Mouse (Mus musculus): ENCODE results near the gene Muc4. TPM values are rescaled to one million over a fixed set of nuclear protein-coding genes. Genes with fewer than 3 reads are reported as not detected.

Muc4 gene
- total RNA-seq, 2 experiments from 2014 or later = not detected

DNA sequence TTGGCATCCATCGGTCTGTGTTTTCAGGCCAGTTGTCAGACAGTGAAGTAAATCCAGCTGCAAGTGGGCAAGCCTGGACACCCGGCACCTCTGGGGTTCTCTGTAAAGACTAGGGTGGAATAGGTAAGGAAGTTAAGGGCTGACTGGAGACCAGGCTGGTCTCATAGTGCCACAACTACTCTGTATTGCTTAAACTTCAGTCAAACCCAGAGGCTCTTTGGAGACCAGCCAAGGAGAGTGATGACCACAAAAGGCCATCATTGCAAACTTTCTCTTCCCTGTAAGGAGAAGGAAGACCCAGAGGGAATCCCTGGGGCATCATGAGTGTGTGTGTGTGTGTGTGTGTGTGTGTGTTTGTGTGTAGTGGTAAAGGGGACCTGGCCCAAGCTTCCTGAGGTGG, 11.4 kb upstream of the Muc4 start:
- 0 out of 2 replicates have a peak, but pooled peaks have one; percentile 29 for ATAC-seq (replicated peaks; ENCODE audit: poor library complexity)

DNA sequence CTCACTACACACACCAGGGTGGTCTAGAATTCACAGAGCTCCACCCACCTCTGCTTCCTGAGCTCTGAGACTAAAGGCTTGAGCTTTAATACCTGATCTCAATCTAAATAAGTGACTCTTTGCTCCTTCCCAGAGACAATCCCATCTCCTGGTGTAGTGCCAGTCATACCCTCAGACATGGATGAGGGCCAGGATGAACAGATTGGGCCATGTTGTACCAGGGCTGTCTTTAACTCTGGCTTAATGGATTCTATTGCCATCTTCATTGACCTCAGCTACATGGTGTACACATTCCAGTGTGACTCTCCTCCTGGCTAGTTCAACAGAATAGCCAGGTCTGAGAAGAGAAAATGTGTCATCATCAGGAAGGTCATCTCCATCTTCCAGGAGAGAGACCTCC, 9.2 kb upstream of the Muc4 start:
- ATAC-seq (replicated peaks; ENCODE audit: poor library complexity) = no peak

DNA sequence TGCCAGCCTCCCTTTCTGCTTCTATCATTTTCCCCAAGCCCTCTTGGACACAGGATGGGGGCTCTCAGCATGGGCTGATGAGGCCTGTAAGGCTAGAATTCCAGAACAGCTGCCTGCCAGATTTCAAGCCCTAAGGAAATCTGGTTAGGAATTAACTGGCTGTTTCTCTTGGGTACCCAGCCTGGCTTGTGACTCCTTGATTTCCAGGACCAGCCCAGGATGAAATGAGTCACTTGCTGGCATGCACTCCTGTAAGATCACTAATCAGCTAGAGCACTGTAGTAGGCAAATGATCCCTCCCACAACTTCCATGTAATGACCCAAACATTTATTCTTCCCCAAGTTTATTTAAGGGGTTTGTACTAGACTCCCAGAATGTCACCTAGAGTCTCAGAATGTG, 7.4 kb upstream of the Muc4 start:
- no peak for ATAC-seq (replicated peaks; ENCODE audit: poor library complexity)

DNA sequence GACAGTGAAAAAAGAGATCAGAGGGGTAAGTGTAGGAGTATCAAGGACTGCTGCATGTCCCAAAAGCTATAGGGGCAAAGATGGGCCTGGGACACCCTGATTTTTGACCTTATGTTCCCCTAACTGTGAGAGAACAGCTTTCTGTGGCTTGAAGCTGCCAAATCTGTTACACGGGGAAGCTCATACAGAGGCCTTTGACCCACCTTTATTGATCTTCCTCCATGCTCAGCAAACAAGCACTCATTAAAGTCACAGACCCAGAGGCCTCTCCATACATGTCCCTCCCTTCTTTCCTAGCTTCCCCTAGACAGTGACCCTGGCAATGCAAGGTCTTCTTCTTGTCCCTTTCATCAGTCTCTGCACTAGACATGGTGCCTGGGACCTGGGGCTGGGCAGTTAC, 7.0 kb upstream of the Muc4 start:
- no peak for ATAC-seq (replicated peaks; ENCODE audit: poor library complexity)

DNA sequence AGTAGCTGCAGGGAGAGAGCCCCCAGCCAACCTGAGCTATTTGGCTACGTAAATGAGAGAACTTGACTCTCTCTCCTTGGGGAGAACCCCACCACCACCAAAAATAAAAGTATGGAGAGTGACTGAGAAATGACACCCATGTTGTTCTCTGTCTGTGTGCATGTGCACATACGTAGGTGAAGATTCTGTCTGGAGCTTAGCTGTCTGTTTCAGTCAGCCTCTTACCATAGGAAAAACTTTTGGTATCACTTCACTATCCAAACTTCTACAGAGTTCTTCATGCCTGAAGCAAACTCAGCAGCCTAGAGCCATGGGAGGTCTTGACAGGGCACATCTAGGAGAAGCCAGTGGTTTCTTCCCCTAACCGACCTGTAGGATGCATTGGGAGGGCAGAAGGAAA, 2.5 kb upstream of the Muc4 start:
- no peak for ATAC-seq (replicated peaks; ENCODE audit: poor library complexity)

DNA sequence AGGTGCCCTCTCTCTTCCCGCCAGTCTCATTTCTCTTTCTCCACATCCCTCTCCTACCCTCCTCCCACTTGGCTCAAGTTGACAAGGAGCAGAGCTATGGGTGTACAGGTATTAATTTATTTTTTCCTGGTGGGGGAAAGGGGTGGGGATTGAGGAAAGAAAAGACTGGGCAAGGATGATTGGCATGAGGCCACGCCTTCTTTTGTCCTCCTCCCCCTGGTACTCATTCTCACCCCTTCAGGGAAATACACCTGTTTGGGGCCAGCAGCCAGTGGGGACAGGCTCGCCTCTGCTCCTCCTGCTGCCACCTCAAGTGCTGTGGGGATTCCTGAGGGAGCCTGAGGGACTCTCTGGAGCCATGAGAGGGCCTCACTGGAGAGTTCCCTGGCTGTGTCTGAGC, 336 bp downstream of the Muc4 start:
- no peak for ATAC-seq (replicated peaks; ENCODE audit: poor library complexity)

DNA sequence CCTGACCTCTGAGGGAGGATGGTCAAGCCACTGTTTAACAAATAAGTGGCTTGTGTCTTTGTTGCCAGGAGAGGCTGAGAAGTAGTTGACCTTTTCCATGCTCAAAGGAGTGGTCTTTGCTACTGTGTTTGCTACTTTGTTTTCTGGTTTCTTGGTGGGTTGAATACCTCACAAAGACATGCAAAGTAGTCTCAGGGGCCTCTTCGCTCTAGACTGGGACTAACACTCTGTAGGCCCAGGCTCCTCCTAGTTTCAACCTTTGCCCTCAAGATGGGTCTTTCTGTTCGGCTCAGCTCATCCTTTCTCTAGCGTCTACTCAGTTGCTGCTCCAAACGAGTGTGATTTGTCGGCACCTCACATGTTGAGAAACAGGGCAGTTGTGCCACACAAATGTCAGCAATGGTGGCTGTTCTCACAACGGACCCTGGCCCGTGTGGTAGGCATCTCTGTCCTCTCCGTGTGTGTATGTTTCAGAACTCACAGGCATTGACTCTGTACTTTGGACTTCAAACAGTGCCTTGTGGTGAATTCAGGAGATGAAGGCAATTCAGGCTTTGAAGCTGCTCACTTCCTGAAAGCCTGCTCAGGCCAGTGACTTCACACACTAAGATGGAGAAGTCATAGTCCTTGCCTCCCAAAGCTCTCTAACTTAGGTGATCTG, 4.4 kb downstream of the Muc4 start:
- no peak for ATAC-seq (replicated peaks; ENCODE audit: poor library complexity)

DNA sequence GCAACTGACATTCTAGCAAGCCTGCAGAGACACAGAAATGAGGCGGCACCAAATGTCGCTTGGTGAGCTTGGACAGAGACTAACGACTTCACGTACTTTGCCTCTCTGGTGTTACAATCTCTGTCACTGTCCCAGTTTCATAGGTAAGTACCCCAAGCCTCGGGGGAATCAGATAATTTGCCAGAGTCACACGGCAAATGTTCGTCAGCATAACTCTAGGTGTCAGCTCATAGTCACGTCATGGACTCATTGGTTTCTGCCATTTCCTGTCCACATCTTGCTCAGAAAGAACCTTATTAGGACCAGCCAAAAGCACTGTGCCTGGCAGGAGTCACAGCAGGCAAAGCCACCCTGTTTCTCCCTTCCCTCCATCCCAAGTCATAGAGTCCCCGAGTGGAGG, 5.7 kb downstream of the Muc4 start:
- no peak for ATAC-seq (replicated peaks; ENCODE audit: poor library complexity)

DNA sequence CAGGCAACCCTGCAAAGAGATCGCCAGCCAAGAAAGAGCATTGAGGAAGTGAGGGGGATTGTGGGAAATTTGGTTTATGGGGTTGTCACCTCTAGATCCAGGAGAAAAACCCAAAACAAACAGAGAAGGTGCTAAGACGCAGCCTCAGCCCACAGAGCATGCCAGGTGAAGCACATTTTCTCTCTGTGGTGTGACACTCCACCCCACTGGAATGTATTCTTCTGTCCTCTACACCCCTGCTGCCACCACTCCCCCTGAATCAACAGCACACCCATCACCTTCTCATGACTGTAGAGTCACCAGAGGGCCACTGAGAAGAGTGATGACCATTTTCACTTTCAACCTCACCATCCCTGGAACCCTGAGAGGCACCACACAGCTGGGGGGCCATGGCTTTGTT, 7.0 kb downstream of the Muc4 start:
- no peak for ATAC-seq (replicated peaks; ENCODE audit: poor library complexity)

DNA sequence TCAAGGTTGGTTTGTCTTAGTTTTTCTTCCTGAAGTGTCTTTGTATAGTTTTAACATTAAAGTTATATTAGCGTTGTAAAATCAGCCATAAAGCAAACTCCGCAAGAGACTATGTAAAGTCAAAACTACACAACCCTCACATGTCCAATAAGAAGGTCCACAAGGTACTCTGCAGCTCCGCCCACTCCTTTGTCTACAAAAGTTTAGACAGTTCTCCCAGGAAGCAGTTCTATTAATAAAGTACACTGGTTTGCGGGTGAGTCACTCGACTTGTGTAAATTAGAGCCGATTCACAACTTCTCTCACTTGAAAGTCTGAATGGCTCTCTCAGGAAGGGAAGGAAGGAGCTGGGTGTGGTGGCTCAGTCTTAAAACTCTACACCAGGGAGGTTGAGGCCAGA, 10.2 kb downstream of the Muc4 start:
- ATAC-seq (replicated peaks; ENCODE audit: poor library complexity) = no peak

DNA sequence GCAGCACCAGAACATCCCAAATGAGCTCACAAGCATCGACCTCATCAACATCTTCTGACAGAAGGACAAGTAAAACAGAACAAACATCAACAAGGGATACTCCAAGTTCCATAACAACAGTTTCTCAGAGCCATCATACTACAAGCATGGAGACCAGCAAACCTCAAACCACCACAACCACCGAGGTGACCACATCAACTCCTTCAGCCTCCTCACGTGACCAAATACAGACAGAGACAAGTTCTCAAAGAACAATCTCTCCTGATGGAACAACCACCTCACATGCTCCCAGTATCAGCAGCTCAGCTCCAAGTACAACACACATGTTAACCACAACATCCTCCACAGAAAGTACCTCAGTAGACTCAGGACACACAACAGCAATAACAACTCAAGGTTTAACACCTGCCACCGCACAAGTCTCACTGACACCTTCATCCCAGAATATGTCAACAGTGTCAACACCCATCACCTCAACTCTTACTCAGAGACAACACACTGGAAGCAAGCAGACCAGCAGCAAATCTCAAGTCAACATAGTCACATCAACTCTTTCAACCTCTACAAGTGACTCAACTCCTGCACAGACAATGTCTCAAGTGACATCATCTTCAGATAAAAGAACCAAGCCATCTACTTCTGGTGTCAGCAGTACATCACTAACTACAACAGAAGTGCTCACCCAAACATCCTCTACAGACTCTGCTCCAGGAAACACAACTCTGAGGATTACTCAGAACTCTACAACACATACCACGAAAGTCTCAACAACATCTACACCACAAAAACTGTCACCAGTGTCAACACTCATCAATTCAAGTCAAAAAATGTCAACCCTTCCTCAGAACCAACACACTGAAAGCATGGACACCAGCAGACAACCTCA, 14.8 kb downstream of the Muc4 start:
- ATAC-seq (replicated peaks; ENCODE audit: poor library complexity) = no peak

DNA sequence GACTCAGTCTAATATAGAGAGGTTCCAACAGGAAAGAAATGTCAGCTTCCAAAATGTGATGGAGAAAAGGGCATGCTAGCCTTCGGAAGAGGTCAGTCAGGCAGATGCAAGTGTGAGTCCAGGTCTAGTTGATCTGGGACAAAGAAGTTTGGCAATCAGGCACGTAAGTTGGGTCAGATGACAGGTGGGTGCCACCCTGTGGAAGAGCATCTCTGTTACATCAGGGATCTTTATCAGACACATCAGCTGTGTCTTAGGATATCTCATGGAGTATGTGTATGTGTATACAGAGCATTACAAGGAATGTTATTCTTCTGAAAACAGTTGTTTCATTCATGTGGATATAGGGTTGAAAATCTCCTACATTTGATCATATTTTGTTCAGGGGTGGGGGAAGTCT, 28.9 kb downstream of the Muc4 start:
- no peak for ATAC-seq (replicated peaks; ENCODE audit: poor library complexity)

DNA sequence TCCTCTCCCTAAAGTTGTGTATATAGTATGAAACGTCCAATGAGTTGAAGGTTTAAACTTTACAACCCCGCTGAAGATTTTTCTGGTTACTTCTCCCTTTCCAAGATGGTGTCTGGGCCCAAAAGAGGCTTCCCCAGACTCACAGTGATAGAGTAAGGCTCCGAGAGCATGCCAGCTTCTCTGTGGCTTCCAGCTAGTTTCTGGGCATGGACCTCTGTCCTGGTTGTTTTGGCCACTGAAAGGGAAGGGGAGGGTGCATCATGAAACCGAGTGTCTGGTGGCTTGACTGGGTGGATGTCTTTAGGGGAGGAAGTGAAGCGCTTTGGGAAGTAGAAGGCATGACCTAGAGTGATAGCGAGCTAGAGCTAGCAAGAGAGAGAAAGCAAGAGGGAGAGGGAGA, 29.3 kb downstream of the Muc4 start:
- no peak for ATAC-seq (replicated peaks; ENCODE audit: poor library complexity)

DNA sequence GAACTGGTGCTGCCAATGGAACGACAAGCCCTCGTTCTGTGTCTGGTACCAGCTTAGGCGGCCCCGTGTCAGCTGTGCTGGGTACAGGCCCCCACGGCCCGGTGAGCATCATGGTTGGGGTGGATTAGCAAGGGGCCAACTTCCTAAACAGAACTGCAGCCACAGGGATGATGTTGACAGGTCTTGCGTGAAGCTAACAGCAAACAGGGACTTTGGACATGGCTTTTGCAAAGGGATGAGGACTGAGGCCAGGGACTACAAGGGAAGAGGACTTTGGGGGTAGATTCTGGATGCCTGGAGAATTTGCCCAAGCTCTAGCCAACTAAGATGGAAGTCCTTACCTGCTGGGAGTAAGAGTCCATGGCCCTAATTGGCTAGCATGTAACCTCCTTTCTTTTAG, 31.2 kb downstream of the Muc4 start:
- no peak for ATAC-seq (replicated peaks; ENCODE audit: poor library complexity)

DNA sequence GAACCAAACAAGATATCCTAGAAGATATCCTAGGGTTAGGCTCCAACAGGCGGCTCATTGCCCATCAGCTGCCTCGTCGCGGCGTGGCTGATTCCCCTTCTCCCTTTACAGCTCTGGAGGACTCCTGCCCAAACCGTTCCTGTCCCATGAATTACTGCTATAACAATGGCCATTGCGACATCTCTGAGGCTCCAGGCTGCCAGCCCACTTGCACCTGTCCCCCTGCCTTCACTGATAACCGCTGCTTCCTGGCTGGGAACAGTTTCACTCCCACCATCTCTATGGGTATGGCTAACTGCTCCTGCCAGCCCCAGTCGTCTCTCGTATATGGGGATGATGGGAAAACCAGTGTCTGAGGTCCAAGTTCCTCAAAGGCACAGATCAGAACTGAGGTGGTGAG, 41.0 kb downstream of the Muc4 start:
- ATAC-seq (replicated peaks; ENCODE audit: poor library complexity) = no peak

DNA sequence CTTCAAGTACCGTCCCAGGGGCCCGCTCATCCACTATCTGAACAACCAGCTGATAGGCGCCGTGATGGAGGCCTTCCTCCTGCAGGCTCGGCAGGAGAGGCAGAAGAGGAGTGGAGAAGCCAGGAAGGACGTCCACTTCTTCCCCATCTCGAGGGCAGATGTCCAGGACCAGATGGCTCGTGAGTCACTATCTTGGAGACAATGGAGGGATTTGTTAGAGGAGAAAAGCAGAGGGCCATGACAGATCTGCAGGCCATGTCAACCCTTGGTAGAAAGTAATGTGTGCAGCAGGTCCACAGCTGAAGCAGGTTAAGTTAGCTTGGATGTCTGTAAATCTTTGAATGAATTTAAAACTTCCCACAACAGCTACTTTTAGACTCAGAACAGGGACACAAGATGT, 43.3 kb downstream of the Muc4 start:
- no peak for ATAC-seq (replicated peaks; ENCODE audit: poor library complexity)

DNA sequence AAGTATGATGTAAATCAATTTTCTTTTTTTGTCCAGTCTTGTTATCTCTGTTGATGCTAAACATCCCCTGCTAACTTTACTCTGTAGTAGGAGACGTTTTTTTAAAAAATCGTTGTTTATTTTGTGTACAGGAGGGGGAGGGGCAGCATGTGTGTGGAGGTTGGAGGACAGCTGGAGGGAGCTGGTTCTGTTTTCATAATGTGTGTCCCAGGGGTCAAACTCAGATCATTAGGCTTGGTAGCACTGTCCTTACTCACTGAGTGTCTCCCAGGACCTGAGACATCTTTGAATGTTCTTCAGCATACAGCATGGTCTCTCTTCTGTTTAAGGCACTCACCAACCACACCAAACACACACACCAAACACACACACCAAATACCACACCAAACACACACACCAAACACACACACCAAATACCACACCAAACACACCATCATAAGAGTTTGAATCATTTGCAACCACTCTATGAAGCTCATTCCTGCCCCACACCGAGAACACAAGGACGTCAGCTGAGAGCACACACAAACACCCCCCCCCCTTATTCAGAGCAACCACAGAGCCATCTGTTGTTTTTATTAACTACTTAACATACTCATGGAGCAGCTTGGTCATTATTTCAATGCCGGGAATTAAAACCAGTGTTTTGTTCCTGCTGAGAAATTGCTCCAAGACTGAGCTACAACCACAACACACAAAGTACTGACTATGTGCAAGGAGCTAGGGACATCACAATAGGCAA, 47.8 kb downstream of the Muc4 start:
- ATAC-seq (replicated peaks; ENCODE audit: poor library complexity) = no peak

DNA sequence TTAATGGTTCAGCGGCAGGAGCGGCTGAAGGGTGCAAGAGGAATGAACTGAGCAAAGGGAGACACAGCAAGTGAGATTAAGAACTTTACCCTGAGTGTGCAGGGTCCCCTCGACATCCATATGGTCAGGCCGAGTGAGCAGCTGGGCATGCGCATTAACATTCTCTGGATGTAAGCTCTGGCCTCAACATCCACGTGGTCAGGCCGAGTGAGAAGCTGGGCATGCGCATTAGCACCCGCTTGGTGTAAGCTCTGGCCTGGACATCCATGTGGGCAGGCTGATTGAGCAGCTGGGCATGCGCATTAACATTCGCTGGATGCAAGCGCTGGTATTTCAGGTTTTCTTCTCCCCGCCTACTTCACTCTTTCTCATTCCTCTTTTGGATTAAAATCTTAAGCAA, 49.2 kb downstream of the Muc4 start:
- ATAC-seq (replicated peaks; ENCODE audit: poor library complexity) = no peak

DNA sequence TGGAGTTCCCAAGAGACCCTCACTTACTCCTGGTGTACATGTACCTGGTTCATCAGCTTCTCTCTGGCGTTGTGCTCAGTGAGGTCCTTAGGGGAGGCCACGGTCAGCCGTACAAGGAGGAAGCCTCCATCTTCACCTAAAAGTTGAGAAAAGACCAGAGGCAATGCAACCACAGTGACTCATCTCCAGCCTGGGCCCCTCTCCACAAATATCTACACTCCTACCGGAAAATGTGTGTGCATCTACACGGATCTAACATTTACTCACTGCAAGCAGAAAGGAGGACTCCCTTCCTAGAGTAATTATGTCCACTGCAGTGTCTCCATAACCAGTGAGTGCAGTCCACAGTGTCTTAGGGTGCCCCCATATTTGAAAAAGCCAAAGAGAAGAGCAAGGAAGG, 54.4 kb downstream of the Muc4 start:
- ATAC-seq (replicated peaks; ENCODE audit: poor library complexity) = no peak

DNA sequence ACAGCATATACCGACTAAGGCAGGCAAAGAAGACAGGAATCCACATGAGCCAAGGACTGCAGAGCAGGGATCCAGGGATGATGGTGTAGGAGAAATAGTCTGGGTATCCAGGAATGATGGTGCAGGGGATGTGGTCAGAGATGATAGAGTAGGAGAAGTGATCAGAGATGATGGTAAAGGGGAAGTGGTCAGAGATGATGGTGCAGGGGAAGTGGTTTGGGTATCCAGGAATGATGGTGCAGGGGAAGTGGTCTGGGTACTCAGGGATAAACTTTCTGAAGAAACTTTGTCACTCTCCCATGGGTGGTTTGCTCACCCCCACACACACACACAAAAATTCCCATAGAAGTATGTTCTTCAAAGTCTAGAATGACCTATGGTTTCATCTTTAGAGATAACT, 59.5 kb downstream of the Muc4 start:
- peak; percentile 92 for ATAC-seq (replicated peaks; ENCODE audit: poor library complexity)

DNA sequence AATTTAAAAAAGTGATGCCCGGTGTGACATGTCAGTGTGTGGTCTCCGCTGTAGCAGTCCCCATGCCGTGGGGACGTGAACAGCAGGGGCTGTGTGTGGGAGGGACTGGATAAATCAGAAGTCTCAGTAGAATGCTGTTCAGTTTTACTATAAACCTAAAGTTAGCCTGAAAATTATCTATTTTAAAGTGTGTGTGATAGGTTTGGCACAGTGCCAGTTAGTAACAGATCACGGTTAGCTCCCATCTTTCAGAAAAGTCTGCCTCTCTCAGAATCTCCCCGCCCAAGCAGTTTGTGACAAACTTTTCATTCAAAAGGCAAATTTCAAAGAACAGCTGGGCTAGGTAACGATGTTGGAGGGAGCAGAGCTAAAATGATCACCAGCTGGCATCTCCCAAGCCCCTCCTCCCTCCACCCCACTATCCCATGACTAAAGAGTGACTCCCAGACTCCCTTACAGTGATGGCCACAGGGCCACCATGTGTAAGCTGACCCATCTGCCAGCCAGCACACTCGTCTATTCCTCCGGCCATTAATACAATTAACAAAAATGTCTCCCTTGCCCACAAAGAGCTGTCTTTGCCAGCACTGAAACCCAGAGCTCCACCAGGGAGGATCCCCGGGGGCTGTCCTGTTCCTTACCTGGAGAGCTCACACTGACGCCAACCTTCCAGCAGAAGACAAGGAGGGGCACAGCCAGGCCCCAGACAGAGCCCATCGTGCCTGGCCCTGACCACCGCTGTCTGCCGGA, 61.2 kb downstream of the Muc4 start:
- ATAC-seq (replicated peaks; ENCODE audit: poor library complexity) = no peak

DNA sequence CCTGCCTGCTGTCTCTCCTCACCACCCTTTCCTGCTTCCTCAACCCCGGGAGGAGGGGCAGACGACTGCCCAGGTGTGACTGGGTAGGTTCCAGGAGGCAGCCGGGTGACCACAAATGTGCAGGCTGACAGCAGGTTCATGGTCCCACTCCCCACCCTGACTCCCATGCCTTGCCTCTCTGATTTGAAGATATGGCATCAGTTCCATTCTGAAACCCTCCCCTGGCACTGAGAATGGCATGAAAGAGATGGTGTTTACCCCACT, 61.7 kb downstream of the Muc4 start, which contains the start of gene Muc20:
Gene Muc20 (minus strand): TSS at position 10 of the 264 bp plus-strand sequence.
- ATAC-seq (replicated peaks; ENCODE audit: poor library complexity) = no peak
